Mouse (Mus musculus) spleen, postnatal 14 days (tissue): ENCODE measurements at regions not wholly inside any gene's neighbourhood (a gene's known extent, or its start where the extent isn't known, plus 50 kb on each side); places are given as distances from the start of the nearest gene placed in this dataset.

Experiments used
- DNase-seq, 2 experiments: peaks; one replicate each; pipeline ENCODE4 v3.0.0; 2021 to 2022; ENCODE audit warnings: low spot score in 2 of 2

- no peak for DNase-seq
Observed at GRCm38 (mm10) chr11:44027046-44027445, 126.0 kb upstream of the Adra1b start.

DNA sequence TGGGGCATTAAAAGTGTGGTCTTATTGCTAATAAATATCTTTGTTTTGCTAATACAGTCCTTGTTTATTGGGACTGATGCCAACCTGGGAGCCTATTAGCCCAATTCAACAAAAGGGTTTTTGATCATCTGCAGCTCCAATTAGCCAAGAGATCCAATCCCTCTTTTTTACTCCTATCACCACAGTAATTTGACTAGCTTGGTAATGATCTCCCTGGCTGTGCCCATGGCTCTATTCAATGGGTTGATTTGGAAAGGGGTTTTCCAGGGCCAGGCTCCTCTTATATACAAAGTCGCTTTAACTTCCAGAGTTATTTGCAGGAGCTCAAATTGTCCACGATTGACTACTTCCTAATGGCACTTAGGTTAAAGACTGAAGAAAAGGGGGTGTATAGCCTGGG lies 145.1 kb upstream of the Adra1b start:
- no peak for DNase-seq

GRCm38 (mm10) chr11:44049253-44049976 lies 148.4 kb upstream of the Adra1b start:
- DNase-seq, result no peak

DNA sequence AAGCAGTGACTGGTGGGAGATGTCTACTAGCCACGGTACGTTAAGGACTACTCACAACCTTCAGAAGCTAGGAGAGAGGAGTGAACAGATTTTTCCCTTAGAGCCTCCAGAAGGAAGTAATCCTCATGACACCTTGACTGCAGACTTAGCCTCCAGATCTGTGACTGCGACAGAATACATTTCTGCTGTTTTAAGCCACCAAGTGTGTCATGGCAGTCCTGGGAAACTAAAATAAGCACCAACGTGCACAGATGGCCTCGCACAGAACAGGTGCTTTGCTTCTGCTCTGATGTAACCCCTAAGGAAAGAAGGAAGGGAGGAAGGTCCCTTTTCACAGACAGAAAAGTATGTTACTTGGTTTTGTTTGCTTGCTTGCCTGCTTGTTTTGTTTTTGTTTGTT lies 151.5 kb upstream of the Adra1b start:
- DNase-seq, result no peak

- no peak for DNase-seq
Observed at GRCm38 (mm10) chr11:44062446-44062845, 161.4 kb upstream of the Adra1b start.

DNA sequence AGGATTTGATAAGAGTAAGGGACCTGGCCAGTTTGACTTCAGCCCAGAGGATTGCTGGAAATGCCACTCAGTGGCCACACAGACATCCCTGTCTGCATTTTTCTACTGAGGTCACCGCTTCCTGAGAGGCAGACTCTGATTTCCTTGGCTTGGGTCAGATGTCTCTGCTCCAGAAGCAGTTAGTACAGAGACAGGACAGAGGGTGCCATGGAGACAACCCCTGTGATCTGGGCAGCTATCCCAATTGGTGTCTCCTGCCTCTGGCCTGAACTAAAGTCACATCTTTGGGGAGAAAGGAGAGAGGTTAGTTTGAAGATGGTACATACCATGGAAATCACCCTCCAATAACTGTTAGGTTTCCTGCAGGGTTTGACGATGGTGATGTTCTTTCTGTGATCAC lies 165.2 kb upstream of the Adra1b start:
- DNase-seq, result no peak

DNA sequence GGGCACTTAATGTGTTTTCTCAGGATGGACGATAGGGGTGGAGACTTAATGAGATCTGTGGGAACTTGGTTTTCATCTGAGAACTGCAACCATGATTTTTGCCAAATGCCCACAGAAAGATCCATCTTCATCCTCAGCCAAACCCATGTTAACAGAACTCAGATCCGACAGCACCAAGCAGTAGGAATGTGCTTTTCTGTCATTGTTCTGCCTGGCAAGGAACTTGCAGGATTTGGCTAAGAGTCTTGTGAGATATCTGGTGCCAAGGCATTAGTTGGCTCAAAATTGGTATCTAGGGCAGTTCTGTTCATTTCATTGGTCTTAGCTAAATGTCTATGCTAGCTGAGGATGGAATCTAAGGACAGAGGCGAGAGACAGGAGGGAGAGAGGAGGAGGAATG lies 182.7 kb upstream of the Adra1b start:
- DNase-seq, result no peak

- DNase-seq, result no peak
Observed at GRCm38 (mm10) chr11:44086951-44087350, 185.9 kb upstream of the Adra1b start.

DNA sequence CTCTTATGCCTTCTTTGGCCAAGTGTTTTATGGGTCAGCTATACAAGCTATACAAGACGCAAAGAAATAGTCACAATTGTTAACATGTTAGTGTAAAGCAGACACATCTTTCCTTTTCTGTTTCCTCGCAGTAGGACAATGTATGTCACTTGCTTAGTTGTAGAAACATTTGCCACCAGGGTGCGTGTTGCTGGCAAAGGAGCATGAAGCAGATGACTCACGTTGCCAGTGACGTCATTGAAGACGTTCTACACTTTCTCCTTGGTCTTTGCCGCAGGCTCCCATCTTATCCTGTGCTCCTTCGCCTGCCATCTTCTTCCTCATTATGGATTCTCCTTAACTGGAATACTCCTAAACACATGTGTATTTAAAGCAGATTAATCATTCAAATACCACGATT lies 188.5 kb upstream of the Adra1b start:
- no peak for DNase-seq

GRCm38 (mm10) chr11:44095280-44095679 lies 194.3 kb upstream of the Adra1b start:
- DNase-seq, result no peak

GRCm38 (mm10) chr11:44103188-44103840 lies 202.3 kb upstream of the Adra1b start:
- no peak for DNase-seq

GRCm38 (mm10) chr11:44103841-44104191 lies 202.8 kb upstream of the Adra1b start:
- DNase-seq, result no peak

DNA sequence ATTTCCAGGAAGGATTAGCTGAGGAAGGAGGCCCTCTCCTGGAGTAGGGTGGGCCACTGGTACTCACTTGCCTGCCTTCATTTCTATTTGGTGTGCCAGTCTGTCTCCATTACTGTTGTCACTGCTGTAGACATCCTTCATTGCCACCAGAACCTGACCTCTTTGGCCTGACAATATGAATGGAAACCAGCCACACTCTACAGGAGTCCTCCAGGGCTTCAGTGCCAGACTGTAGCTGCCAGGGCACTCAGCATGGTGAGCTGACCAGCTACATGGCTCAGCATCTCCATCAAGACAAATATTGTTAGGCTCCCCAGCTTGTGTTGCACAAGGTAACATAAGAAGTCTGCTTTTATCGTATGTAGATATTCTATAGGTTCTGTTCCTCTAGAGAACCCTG lies 205.2 kb upstream of the Adra1b start:
- DNase-seq, result no peak

GRCm38 (mm10) chr11:44111525-44111924 lies 210.5 kb upstream of the Adra1b start:
- DNase-seq, result no peak

- DNase-seq, result no peak
Observed at GRCm38 (mm10) chr11:44127088-44127487, 226.1 kb upstream of the Adra1b start.

GRCm38 (mm10) chr11:44128481-44128880 lies 227.5 kb upstream of the Adra1b start:
- no peak for DNase-seq

GRCm38 (mm10) chr11:44133244-44133643 lies 232.2 kb upstream of the Adra1b start:
- DNase-seq, result no peak

DNA sequence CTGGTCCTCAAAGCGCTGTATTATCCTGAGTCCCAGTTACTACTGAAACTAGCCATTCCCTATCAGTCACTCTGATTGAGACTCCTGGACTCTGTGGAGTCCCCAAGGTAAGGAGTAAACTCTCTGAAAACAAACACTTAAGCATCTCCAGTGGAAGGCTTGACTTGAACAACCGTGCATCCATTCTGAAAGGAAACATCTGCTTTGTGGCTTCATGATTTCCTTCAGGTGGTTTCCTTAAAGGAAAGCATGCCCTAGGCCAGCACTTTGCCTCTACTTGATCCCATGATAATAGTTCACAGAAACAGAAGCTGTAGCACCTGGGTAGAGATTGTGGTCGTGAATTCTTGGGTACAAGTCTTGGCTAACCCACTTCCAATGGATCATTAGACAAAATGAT lies 235.0 kb upstream of the Adra1b start:
- no peak for DNase-seq

GRCm38 (mm10) chr11:44142996-44143395 lies 242.0 kb upstream of the Adra1b start:
- DNase-seq, result no peak

- DNase-seq, result no peak
Observed at GRCm38 (mm10) chr11:44144477-44144876, 243.5 kb upstream of the Adra1b start.

- DNase-seq, result no peak
Observed at GRCm38 (mm10) chr11:44146419-44146818, 245.4 kb upstream of the Adra1b start.

GRCm38 (mm10) chr11:44153576-44153975 lies 246.3 kb upstream of the Il12b start:
- DNase-seq, result no peak

GRCm38 (mm10) chr11:44155591-44155990 lies 244.3 kb upstream of the Il12b start:
- no peak for DNase-seq

DNA sequence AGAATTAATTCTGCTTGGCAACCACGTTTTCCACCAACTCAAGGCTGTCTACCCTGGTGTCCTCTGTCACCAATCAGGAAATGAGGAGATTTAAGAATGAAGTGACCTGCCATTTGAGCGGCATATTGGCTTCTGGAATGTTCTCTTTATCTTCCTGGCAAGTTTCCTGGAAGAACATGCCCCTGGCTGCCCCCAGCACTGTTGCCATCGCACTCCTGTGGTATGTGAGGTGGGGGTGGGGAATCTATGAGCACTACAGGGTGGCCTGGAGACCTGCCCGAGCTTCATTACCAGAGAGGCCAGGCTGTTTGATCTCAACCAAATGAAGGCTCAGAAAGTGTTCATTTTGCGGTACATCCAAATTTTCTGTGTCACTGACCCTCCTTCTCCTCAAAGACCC lies 243.8 kb upstream of the Il12b start:
- no peak for DNase-seq
